Mouse (Mus musculus) stomach, postnatal 0 days (tissue): ENCODE measurements around the gene Acot6.

ENCODE experiments used
- CTCF ChIP-seq: IDR thresholded peaks from 2 replicates; pipeline ENCODE4 v1.5.1; 2016; ENCODE audit warnings: antibody characterized with exemption, low read depth, mild to moderate bottlenecking, moderate library complexity
- EP300 ChIP-seq: optimal IDR thresholded peaks from 2 replicates; pipeline ENCODE3; 2016; ENCODE audit warnings: antibody characterized with exemption

DNA sequence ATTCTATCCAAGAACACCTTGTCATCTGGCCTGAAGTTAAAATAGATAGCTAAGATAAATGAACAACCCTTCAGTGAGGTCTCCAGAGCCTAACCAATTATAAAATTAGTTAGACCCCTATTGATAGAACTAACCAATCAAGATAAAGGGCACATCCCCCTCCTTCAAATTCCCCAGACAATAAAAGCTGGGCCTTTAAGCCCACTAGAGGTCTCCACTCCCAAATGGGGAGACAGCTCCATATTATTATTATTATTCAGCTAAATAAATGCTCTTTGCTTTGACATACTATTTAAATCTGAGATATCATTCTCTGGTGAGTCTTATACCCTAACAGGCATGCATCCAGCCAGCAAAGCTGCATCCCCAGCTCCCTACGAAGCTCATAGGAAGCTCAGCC, 9.5 kb downstream of the Acot6 start:
- TF ChIP-seq CTCF (no peak), EP300 (no peak)
